Mouse (Mus musculus): ENCODE measurements at regions not wholly inside any gene's neighbourhood (a gene's known extent, or its start where the extent isn't known, plus 50 kb on each side); places are given as distances from the start of the nearest gene placed in this dataset.

DNA sequence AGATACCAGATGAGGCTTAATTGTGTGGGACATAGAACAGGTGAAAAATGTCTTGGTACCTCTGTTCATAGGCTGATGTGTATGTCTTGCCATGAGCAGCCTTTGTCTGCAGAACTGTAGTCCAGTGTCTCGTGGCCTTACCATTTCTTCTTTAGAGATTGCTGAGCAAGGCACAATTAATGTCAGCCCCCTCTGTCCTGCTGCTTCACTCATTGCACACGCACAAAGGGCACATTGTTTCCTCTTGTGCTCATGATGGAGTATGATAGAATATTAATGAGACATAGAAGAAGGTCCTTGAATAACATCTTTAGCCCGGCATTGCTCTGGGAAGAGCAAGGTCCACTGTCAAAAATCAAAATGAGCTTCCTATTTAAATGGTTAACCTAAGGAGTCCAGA is 101.8 kb downstream of the 4930474N05Rik start:
- TF ChIP-seq TBP (IDR thresholded peaks at IDR 0.05; ENCODE audit: low read depth, low read length) = no peak
- TF ChIP-seq POLR2A (IDR thresholded peaks at IDR 0.05; ENCODE audit: control insufficient read depth in 1 of 2, insufficient read depth in 1 of 2, low read depth in 1 of 2, low read length in 2 of 2, poor library complexity in 1 of 2) = no peak
- TF ChIP-seq CTCF (IDR thresholded peaks at IDR 0.05 in 2 of 3, conservative IDR thresholded peaks at IDR 0.05 in 1 of 3; ENCODE audit: control insufficient read depth in 1 of 3, insufficient read depth in 1 of 3, low read depth in 2 of 3, low read length in 3 of 3, poor library complexity in 1 of 3, severe bottlenecking in 1 of 3) = no peak
- TF ChIP-seq BHLHE40 (IDR thresholded peaks at IDR 0.05; ENCODE audit: borderline replicate concordance, low read depth, low read length) = no peak
- TF ChIP-seq NRF1 (IDR thresholded peaks at IDR 0.05; ENCODE audit: insufficient read depth, low read depth, low read length, poor library complexity, severe bottlenecking) = no peak
- TF ChIP-seq MEF2A (IDR thresholded peaks at IDR 0.05; ENCODE audit: extremely low read depth, insufficient replicate concordance, low read depth, low read length, poor library complexity, severe bottlenecking) = no peak
- TF ChIP-seq MXI1 (IDR thresholded peaks at IDR 0.05; ENCODE audit: low read depth, low read length) = no peak
- TF ChIP-seq ZMIZ1 (IDR thresholded peaks at IDR 0.05; ENCODE audit: low read depth, low read length) = no peak
- no peak for TF ChIP-seq ZKSCAN1 (IDR thresholded peaks at IDR 0.05; ENCODE audit: low read depth, low read length)
- TF ChIP-seq ZNF384 (IDR thresholded peaks at IDR 0.05; ENCODE audit: low read depth, low read length) = no peak
- TF ChIP-seq EP300 (IDR thresholded peaks at IDR 0.05; ENCODE audit: low read depth in 1 of 2, low read length in 2 of 2) = no peak
- TF ChIP-seq MAFK (IDR thresholded peaks at IDR 0.05; ENCODE audit: borderline replicate concordance, low read depth, low read length) = no peak
- no peak for TF ChIP-seq MAX (IDR thresholded peaks at IDR 0.05; ENCODE audit: low read length)

Measured in MEL (cell line).